Mouse (Mus musculus) small intestine, adult 2 months (tissue): ENCODE results near the gene Zfp160.

Experiments
- CTCF ChIP-seq: fragments of 200-500 bp; IDR thresholded peaks from 2 replicates; pipeline ENCODE4 v1.5.1; 2012; ENCODE audit warnings: low read depth, mild to moderate bottlenecking, control low read depth, inconsistent platforms, low read length, moderate library complexity, mixed read lengths; ENCODE audit not compliant: insufficient replicate concordance, insufficient read length; ENCODE audit errors: extremely low read depth
- POLR2A ChIP-seq: fragments of 200-500 bp; IDR thresholded peaks from 2 replicates; pipeline ENCODE4 v1.6.1; 2012; ENCODE audit warnings: low read depth, mild to moderate bottlenecking, control low read depth, inconsistent platforms, low read length, moderate library complexity

DNA sequence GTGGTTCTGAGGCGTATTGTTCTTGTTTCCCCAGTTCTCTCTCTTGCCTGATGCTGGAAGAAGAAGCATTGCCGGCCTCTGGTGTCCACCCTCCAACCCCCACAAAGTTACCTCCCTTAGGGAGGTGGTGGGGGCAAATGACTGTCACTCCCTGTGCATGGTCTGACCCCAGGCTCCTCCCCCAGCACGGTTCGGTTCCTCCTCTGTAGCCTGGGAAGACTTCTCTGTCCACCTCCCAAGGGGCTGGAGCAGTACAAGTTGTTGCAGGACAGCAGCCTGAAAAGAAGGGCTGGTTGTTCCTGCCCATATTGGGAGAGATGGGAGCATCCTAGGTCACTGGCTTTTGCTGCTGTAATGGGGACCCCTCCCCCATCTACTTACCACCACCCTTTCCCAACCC, 43.3 kb upstream of the Zfp160 start:
- TF ChIP-seq POLR2A (no peak), CTCF (no peak)
